Mouse (Mus musculus) C2C12 (cell line): ENCODE results near the gene Usp2.

ENCODE experiments used
- CEBPB ChIP-seq: IDR thresholded peaks from one replicate; pipeline ENCODE4 v1.6.1; 2011; ENCODE audit warnings: low read depth, mild to moderate bottlenecking, control low read depth, moderate library complexity
- CTCF ChIP-seq: IDR thresholded peaks from one replicate; pipeline ENCODE4 v1.5.1; 2011; ENCODE audit not compliant: control insufficient read depth, insufficient read depth, insufficient read length
- FOSL1 ChIP-seq: IDR thresholded peaks from one replicate; pipeline ENCODE4 v1.8.0; 2011; ENCODE audit warnings: mild to moderate bottlenecking, low read length; ENCODE audit not compliant: poor library complexity, insufficient read depth, severe bottlenecking
- MAX ChIP-seq: IDR thresholded peaks from one replicate; pipeline ENCODE4 v1.6.1; 2011; ENCODE audit warnings: mild to moderate bottlenecking, control low read depth
- MYOG ChIP-seq: IDR thresholded peaks from one replicate; pipeline ENCODE4 v1.6.1; 2011; ENCODE audit not compliant: control insufficient read depth, insufficient read length; ENCODE audit errors: extremely low read depth
- USF1 ChIP-seq: IDR thresholded peaks from one replicate; pipeline ENCODE4 v1.6.1; 2011; ENCODE audit warnings: low read depth, mild to moderate bottlenecking, control low read depth, moderate library complexity

DNA sequence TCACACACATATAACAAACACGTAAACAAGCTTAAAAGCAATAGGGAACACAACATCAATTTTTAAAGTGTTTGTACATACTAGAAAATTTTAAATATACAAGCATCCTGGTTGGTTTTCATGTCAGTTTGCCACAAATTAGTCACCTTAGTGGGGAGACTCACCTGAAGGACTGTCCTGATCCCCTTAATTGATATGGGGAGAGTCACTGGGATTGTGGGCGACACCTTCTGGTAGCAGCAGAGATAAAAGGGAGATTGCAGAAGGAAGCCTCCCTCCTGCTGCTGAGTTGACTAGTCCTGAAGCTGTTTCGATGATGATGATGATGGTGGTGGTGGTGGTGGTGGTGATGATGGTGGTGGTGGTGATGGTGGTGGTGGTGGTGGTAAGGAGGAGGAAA is 14.0 kb upstream of the Usp2 start:
- no peak for TF ChIP-seq CTCF
- no peak for TF ChIP-seq FOSL1
- TF ChIP-seq CEBPB: no peak
- TF ChIP-seq MAX: no peak
- no peak for TF ChIP-seq MYOG
- TF ChIP-seq USF1: no peak
